Mouse (Mus musculus) stomach, postnatal 0 days (tissue): Measurements from ENCODE around the gene Rnf41.

Experiments used
- CTCF ChIP-seq: IDR thresholded peaks from 2 replicates; pipeline ENCODE4 v1.5.1; 2016; ENCODE audit warnings: antibody characterized with exemption, low read depth, mild to moderate bottlenecking, moderate library complexity
- EP300 ChIP-seq: optimal IDR thresholded peaks from 2 replicates; pipeline ENCODE3; 2016; ENCODE audit warnings: antibody characterized with exemption

DNA sequence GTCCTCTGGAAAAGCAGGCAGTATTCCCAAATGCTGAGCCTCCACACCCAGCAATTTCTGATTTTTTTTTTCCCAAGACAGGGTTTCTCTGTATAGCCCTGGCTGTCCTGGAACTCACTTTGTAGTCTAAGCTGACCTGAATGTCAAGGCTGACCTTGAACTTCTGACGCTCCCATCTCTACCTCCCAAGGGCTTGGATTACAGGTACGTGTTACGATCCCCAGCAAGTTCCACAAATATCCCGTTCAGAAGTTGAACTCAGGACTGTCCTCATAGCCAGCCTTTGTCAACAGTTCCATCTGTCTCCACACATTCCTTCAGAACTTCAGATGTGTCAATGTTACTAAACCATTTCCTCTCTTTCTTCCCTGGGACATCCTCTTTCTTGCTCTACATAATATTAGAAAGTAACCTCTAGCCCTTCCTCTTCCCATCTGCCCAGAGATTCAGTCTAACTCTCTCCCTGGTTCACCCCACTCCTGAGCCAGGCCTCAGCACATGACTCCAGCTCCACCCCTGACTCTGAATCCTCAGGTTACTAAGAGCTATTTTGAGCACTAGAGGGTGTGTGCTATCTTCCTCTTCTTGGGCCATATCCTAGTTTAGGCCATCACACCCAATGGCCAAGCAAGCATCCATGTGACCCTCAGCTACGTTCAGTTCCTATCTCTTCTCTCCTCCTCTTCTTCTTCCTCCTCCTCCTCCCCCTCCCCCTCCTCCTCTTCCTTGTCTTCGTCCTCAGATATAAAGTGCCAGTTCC is 38.3 kb upstream of the Rnf41 start:
- TF ChIP-seq CTCF: no peak
- no peak for TF ChIP-seq EP300
